Mouse (Mus musculus) urinary bladder, postnatal 4 days (tissue): ENCODE data around the gene Gm20388.

Source experiments
- DNase-seq, 2 experiments: peaks; one replicate each; pipeline ENCODE4 v3.0.0; 2021 to 2022; ENCODE audit warnings: low spot score in 2 of 2

Gene Gm20388

GRCm38 (mm10) chr8:123113908-123114469 lies 3203.3 kb downstream of the Gm20388 start:
- DNase-seq, result no peak

- no peak for DNase-seq
These were observed 3204.0 kb downstream of the Gm20388 start for GRCm38 (mm10) chr8:123114644-123115043.

DNA sequence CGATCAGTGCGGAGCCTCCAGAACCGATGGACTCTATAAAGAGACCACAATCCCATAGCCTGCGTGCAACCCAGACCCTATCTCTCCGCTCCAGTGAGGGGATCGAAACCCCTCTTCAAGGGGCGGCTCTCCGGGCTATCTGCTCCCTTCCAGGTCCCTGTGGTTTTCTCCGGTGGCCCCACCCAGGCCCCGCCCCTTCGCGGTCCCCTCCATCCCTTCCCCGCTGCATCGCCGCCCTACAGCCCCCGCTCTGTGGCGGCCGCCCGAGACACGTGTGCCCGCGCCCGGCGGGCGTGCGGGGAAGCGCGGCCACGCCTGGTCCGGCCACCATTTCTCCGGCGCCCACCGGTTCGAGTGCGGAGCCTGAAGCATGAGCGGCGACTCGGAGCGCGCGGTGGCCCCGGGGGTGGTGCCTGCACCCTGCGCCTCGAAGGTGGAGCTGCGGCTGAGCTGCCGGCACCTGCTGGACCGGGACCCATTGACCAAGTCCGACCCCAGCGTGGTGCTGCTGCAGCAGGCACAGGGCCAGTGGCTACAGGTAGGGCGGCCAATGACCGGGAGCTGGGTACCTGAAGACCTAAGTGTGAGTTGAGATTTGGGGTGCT lies 3206.6 kb downstream of the Gm20388 start, which contains the start of gene Cpne7:
TSS of gene Cpne7 (plus strand) at position 248 of the 605 bp plus-strand sequence.
- DNase-seq, result no peak

- no peak for DNase-seq
These were observed 3207.1 kb downstream of the Gm20388 start for GRCm38 (mm10) chr8:123117744-123118143.

GRCm38 (mm10) chr8:123122059-123122458 lies 3211.4 kb downstream of the Gm20388 start:
- no peak for DNase-seq

DNA sequence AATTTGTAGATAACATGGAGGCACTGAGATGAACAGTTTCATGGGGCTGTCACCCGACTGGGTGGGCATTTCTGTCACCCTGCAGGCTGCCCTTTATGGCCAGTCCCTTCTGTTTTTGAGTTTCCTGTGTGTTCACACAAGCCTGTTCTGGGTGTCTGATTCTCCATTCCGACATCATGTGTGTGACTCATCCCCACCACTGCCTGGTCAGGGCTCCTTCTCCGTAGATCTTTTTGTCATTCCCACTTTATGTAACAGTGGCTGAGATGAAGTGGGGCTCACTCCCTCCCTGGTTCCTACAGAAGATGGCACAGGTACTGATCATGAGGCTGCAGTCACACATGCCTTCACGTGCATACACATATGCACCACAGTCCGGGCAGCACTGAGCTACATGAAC lies 3212.0 kb downstream of the Gm20388 start:
- DNase-seq, result no peak

DNA sequence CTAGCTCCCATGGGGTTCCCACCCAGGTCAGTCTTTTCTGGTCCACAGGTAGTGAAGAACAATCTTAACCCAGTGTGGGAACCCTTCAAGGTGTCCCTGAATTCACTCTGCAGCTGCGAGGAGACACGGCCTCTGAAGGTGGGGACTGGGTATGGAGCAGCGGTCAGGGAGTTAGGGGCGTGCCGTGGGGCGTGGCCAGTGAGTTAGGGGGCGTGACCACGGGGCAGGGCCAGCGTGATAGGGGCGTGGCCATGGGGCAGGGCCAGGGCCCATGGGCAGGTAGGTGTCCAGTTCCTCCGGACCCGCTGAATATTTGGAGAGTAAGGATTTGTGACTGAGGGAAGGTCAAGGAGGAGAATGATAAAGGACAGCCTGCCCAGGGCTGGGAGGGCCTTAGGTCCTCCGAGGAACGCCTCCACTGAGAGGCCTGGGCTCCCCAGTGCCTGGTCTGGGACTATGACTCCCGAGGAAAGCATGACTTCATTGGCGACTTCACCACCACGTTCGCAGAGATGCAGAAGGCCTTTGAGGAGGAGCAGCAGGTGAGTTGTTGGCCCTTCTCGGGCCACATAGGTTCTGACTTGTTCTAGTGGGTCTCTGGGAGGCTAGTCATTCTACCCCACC lies 3215.7 kb downstream of the Gm20388 start:
- DNase-seq, result peak in 1 of 2 experiments; percentile 71

- DNase-seq, result no peak
These were observed 3220.4 kb downstream of the Gm20388 start for GRCm38 (mm10) chr8:123131041-123131440.

GRCm38 (mm10) chr8:123132953-123133352 lies 3222.3 kb downstream of the Gm20388 start:
- DNase-seq, result no peak

DNA sequence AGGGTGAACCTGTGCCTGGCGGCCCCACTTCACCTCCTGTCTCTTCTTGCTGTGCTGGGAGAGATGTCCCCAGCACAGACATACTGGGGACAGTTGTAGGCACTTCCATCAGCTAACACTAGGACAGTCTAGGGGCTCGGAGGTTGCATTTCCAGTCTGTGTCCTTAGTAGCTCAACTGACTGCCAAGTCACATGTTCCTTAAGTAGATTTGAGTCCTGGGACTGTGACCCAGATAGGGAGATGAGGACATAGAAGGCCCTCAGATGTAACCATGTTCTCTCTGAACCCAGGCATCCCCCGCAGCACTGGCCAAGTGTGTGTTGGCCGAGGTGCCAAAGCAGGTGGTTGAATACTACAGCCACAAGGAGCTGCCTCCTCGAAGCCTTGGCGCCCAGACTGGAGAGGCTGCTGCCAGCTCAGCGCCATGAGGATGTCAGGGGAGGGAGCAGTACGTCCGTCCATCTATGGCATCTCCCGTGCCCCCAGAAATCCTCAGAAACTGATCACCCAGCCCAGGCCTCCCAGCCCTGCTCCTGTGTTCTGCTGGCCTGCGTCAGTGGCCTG lies 3223.6 kb downstream of the Gm20388 start:
- no peak for DNase-seq

DNA sequence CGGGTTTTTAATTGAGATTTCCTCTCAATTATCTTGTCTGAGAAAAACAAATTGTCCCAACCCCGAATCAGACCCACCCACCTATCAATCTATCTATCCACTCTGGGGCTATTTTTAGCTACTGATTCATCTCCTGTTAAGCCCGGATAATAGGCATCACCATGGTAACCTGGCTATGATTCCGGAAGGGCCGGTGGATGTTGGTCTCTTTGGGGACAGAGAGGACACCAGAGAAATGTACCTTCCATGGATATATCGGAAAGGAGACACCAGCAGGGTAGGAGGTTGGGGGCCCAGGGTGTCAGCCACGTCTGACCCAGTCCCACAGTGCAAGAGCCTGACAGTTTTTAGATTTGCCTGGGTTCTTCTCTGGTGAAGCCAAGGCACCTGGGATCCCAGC lies 3224.8 kb downstream of the Gm20388 start:
- DNase-seq, result no peak

DNA sequence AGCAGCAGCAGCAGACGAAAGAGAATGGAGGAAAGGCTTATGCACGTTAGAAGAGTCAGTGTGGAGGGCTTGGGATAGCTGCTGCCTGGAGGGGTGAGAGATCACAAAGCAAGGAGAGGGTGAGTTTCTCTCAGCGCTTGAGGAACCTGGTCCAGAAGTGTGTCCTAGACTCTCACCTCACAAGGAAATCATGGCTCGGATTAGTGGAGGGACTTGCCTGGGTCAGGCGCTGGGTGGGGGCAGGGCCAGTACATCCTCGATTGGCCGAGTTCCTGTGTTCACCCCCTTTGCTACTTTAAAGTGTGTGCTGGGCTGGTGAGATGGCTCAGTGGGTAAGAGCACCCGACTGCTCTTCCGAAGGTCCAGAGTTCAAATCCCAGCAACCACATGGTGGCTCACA lies 3225.2 kb downstream of the Gm20388 start:
- no peak for DNase-seq

- DNase-seq, result no peak
These were observed 3225.6 kb downstream of the Gm20388 start for GRCm38 (mm10) chr8:123136287-123136686.

- peak; percentile 75 to 82 for DNase-seq
These were observed 3227.0 kb downstream of the Gm20388 start for GRCm38 (mm10) chr8:123137645-123138077.

DNA sequence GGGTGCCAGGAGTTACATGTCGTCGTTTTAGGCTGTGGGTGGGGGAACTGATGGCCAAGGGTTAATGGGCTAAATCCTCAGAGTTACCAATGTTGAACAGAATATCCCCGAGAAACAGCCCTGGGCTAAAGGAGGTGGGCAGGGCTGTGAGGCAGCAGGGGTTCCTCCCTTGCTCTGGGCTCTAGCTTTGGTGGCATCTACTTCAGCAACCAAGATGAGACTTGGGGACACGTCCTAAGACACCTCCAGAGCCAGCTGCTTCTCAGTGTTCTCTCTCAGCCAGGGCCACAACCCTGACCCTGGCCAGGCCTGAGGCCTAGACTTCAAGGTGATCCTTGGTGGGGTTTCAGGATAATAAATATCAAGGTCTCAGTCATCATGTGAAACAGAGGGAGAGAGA lies 3228.1 kb downstream of the Gm20388 start:
- DNase-seq, result no peak

GRCm38 (mm10) chr8:123141741-123142462 lies 3231.3 kb downstream of the Gm20388 start:
- peak; percentile 73 to 82 for DNase-seq

DNA sequence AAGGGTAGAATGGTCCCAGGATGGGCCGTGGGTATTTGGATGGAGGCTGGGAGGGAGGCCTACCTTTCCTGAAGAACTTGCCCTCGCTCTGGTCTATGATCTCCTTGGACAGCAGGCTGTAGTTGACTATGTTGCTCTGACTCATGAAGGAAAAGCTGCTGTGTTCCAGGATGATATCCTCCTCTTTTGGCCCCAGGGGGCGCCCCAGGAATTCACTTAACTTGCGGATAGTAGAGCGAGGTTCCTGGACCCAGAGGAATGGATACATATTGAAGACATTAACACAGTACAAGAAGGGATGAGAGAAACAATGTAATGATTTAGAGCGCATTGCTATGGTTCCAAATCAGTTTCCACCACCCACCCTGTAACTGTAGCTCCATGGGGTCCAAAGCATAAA lies 3234.6 kb downstream of the Gm20388 start:
- DNase-seq, result no peak

GRCm38 (mm10) chr8:123146390-123146789 lies 3235.7 kb downstream of the Gm20388 start:
- DNase-seq, result peak in 1 of 2 experiments; percentile 38

GRCm38 (mm10) chr8:123150737-123151171 lies 3240.1 kb downstream of the Gm20388 start:
- DNase-seq, result no peak

DNA sequence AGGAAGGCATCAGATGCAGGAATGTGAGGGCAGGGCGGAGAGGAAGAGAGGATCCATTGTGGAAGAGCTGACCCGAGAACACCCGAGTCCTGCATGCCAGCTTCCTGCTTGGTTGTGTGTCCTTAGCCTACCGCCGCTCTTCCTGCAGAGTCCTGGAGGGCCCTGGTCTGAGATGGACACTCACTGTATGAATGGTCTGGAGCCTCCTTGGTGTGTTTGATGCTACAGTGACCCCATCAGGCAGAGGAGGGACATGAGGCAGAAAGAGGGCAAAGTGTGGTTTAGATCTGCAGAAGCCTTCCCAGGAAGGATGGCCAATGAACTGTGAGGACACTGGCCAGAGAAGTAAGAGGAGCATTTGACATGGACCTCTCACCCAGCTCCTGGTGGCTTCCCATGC lies 3244.5 kb downstream of the Gm20388 start:
- DNase-seq, result no peak

DNA sequence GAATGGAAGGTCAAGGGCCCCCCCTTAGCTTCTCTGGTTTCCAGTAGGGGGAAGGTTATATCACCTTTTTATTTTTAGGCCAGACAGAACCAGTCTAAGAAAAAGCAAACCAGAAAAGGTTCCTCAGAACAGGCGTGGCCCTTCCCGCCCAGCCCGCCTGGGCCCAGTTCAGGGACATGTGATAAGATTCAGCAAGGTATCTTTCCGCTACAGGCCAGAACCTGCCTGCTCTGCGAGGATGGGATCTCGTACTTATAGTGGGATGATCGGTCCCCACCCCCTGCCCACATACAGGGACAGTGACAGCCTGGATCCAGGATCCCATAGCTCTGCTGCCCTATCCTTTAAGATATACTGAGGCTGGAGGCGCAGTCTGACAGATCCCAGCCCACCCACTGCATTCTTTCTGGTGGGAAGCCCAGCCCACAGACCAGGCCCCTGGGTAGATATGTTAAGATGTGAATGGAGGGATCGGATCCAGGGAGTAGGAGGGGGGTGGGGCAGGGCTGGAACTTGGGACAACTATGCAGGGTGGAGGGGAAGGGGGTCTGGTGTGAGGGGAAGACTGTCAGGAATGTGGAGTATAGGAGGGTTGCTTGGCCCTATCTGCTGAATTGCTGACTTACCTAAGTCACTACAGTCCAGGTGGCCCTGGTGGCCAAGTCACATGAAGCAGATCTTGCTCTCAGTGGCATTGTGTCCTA lies 3245.6 kb downstream of the Gm20388 start:
- no peak for DNase-seq
